Mouse (Mus musculus) ES-CJ7 (cell line): ENCODE results near the gene Aadac.

ENCODE experiments used
- DNase-seq: peaks from one replicate; pipeline ENCODE4 v3.0.0; 2011; ENCODE audit warnings: low read depth, low spot score

Aadac gene

GRCm38 (mm10) chr3:60025417-60025816 is at the start of gene Aadac:
Gene Aadac, plus strand, starts transcription at chr3:60025717.
- DNase-seq: no peak

DNA sequence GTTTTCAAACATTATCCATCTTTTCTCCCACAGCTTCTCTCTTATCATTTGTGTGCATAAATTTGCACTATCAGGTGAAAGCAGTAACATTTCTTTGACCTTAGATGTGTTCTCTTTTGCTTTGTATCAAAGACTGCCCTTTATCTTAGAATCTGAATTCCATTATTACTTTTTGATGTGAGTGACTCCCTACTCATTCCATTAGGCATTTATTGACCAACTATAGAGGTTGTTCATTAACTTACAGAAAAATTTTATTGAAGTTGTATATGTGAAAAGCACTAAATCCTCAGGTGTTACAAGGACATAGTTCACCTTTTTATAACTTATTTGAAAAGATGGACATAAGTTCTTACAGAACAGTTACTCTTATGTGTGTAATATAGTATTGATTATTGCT is 21.9 kb upstream of the Aadac start:
- no peak for DNase-seq

- DNase-seq: no peak
These were observed 19.1 kb upstream of the Aadac start, which contains the start of gene Aadacl2 for GRCm38 (mm10) chr3:60006443-60006842. Gene Aadacl2, plus strand, starts transcription at chr3:60006743.

DNA sequence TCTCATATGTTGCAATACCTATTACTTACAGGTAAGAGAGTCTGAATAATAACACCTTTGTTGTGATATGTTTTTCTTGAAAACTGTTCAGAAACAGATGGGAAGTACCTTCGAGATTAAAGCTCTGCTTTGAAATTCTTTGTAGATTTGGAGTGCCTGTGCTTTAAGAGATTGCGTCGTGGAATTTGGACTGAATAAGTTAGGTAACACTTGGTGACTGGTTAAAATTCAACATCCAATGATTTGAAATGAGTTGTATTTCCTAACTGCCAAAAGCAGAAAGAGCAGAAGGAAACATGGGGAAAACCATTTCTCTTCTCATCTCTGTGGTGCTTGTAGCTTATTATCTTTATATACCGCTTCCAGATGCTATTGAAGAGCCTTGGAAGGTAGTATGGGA is 6.0 kb downstream of the Aadac start:
- DNase-seq: no peak

DNA sequence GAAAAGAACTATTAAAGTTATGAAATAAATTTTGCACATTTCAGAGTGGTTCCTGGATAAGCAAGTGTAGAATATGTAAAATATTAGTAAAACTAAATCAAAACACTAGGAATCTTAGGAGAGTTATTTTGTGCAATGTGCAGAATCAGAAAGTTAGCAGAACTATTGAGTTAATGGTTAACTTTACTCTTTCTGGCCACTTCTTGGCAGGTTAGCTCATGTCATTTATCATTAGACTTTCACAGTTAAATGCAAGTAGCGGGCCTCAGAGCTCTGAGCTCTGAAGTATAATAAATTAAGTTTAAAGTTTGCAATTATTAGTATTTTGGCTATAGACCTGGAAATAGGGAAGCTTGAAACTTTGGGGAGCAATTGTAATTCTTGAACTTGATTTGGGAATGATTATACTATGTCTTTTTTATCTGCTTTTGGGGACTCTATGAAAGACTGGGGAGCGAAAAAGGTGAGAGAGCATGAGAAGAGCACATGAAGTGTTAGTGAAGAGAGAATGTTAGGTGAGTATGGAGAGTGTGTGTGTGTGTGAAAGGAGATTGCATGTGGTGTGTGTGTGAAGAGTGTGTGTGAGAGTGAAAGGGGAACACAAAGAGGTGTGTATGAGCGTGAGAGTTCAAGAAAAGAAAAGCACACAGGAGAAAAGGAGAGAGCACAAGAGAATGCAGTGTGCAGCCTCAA is 20.9 kb downstream of the Aadac start:
- DNase-seq: no peak

DNA sequence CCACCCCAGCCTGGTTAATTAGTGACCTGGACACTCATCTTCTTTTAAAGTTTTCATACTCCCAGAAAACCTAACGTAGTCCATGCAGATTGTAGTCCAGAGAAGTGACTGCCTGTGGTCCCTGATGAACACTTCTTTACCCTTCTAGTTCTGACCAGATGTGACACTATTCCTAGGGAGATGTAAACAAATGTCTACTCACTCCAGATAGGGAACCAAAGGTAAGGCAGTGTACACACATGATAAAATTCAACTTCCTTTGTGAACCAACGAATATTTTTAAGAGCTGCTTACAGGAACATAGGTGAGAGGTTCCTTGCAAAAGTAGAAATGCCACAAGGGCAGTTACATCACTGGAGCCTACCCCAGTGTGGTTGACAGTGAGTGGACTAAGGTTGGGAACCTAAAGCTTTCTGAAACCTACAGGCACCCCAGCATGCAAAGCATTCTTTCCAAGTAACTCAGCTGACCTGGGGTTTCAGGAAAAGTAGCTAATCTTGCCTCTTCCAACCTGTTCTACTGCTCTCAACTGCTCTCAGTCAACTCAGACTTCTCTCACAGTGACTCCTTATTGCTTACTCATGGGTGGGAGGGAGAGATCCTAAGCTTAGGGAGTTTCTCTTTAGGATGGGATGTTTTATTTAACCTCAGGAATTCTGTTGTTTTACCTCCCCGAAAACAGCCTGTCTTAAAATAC is 27.9 kb downstream of the Aadac start:
- DNase-seq: no peak

DNA sequence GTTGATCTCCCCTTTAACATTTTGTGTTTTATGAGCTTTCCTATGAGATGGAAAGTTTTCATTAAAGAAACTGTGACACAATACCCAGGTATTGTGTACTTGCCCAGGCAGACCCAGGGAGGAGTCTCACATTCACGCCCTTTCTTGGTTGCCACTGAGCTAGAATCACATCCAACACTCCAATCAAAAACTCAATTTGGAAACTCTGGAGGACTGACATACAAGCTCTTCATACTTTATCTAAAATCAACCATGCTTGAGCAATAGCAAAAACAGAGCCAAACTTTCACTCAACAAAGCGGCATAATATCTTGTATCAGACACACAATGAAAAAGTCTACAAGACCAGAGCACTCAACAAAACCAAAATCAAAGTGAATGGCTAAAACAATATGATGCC is 28.4 kb downstream of the Aadac start:
- no peak for DNase-seq

- peak; percentile 4 for DNase-seq
These were observed 30.9 kb downstream of the Aadac start for GRCm38 (mm10) chr3:60056451-60056850.

DNA sequence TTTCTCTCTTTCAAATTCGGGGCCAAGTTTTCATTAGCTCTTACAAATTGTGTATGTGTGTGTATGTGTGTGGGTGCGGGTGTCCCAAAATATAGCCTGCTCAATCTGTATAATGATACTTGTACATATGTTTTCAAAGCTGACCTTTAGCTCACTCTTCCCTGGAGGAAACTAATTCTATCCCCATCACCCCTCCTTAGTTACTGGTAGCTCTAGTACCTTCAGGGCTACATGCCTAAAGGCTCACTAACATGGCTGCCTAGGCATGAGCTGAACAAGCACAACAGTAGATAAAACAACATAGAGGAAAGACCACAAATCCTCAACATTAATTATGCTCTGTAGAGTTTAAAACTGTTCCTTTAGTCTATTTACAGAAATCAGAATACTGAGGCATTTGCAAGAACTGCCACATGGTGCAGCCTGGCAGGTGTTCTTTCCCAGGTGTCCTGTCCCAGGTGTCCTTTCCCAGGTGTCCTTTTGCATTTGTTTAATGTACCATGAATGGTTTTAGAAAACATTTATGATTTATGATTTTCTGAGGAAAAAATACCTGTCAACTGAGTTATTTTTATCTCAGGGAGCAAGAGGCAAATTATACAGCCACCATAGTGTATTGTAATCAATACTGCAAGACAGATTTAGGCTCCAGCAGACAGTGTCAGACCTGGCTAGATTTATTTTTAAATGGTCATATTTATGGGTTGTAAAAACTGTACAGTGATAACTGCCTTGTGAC is 31.7 kb downstream of the Aadac start:
- no peak for DNase-seq

GRCm38 (mm10) chr3:60057809-60058082 is 32.2 kb downstream of the Aadac start:
- no peak for DNase-seq

DNA sequence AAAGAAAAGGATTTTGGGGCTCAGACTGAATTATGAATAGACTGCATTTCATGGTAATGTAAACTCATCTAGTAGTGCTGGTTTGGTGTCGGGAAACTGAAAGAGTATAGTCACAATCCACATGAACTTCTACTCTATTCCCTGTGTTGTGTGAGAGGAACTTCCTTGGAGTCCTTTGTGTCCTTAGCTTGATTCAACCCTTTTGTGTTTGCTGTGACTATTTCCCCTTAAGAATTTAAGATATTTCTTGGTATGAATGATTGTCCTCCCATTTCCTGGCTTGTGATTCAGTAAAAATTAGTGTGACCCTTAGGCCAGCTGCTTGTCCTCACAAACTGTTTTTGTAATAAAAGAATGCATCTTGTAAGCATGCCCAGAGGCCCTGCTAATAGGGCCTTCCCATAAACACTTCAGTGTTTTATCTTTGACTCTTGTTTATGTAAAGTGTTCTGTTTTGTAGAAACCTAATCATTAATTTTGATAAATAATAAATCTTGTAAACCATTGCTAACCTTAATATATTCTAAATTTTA is 53.4 kb downstream of the Aadac start:
- no peak for DNase-seq

DNA sequence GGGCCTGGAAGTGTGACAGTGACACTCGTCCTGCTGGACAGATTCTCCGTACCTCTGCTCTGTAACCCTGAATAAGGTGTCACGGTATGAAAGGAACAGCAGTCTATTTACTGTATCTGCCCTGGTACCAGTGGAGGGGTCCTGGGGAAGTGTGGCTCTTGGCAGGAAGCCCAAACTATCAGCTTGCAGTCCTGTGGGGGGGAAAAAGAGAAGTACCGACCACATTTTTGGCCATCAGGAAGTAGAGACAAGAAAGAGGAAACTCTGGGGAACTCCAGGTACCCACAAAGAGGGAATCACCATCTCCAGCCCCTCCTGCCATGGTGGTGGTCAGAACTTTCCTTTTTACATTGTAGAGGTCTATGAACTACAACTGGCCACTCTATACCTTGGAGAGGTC is 55.1 kb downstream of the Aadac start:
- DNase-seq: no peak

- no peak for DNase-seq
These were observed 56.1 kb downstream of the Aadac start, which contains the start of gene Sucnr1 for GRCm38 (mm10) chr3:60081648-60082047. Gene Sucnr1, plus strand, starts transcription at chr3:60081869.

GRCm38 (mm10) chr3:60082746-60083145 is 57.2 kb downstream of the Aadac start:
- no peak for DNase-seq

DNA sequence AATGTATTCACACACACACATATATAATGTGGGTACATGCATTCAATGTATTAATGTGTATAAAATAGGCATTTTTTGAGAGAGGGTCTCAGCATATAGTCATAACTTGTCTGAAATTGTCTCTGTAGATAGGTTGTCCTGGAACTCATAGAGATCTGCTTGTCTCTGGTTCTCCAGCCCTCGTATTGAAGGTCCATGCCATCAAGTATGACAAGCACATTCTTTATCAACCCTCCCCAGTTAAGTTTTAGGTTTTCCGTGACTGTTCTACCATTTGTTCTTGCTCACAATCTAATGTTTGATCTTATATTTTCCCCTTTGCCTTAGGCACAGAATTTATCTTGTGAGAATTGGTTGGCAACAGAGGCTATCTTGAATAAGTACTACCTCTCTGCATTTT is 60.2 kb downstream of the Aadac start:
- DNase-seq: no peak
